Mouse (Mus musculus): Measurements from ENCODE around the gene Vill.

GRCm38 (mm10) chr9:119110640-119111039, 58.1 kb downstream of the Vill start:
- TF ChIP-seq CTCF (conservative IDR thresholded peaks at IDR 0.05; ENCODE audit: low read length) (no peak), NANOG (IDR thresholded peaks at IDR 0.05; ENCODE audit: borderline replicate concordance, low read length) (no peak)
